Mouse (Mus musculus) midbrain, embryonic 16.5 days (tissue): ENCODE data around the gene Fam71e1. TPM values are rescaled to one million over a fixed set of nuclear protein-coding genes. Genes with fewer than 3 reads are reported as not detected.
A peak's percentile ranks its signal among the peaks of the same experiment; 100 is the strongest.

Experiments used
- ATAC-seq: fragments of 200-750 bp; cut with Nextera tagmentation; 2 replicates; pipeline ENCODE4 v1.8.0; 2017; ENCODE audit warnings: moderate TSS enrichment
- H3K27ac ChIP-seq: fragments of 300-500 bp; sonication (generic); 2 replicates; pipeline ENCODE4 v1.5.1; 2014; ENCODE audit warnings: mild to moderate bottlenecking, low read length, mixed read lengths
- H3K27me3 ChIP-seq: fragments of 300-500 bp; sonication (generic); 2 replicates; pipeline ENCODE4 v1.6.1; 2014; ENCODE audit warnings: low read depth, low read length, mixed read lengths; ENCODE audit not compliant: control insufficient read depth, insufficient read depth
- H3K36me3 ChIP-seq: fragments of 300-500 bp; sonication (generic); 2 replicates; pipeline ENCODE4 v1.6.1; 2014; ENCODE audit warnings: mild to moderate bottlenecking, low read length, moderate library complexity, mixed read lengths; ENCODE audit not compliant: control insufficient read depth, insufficient read depth
- H3K4me1 ChIP-seq: fragments of 300-500 bp; sonication (generic); 2 replicates; pipeline ENCODE4 v1.6.1; 2014; ENCODE audit warnings: mild to moderate bottlenecking, low read length, mixed read lengths; ENCODE audit not compliant: control insufficient read depth, insufficient read depth
- H3K4me2 ChIP-seq: fragments of 300-500 bp; sonication (generic); 2 replicates; pipeline ENCODE4 v1.6.1; 2014; ENCODE audit warnings: mild to moderate bottlenecking, low read length, mixed read lengths
- H3K4me3 ChIP-seq: fragments of 300-500 bp; sonication (generic); 2 replicates; pipeline ENCODE4 v1.5.1; 2014; ENCODE audit warnings: low read depth, mild to moderate bottlenecking, low read length, moderate library complexity, mixed read lengths
- H3K9ac ChIP-seq: fragments of 300-500 bp; sonication (generic); 2 replicates; pipeline ENCODE4 v1.6.1; 2014; ENCODE audit warnings: low read depth, low read length, mixed read lengths
- H3K9me3 ChIP-seq: fragments of 300-500 bp; sonication (generic); replicated peaks from 2 replicates; pipeline ENCODE4 v1.6.1; 2014; ENCODE audit warnings: mild to moderate bottlenecking, low read length, mixed read lengths; ENCODE audit not compliant: control insufficient read depth, poor library complexity, severe bottlenecking
- WGBS: fragments of 180-500 bp; shearing (Covaris S2); extraction: QIAGEN DNeasy Blood & Tissue Kit; methylation state at CpG from one replicate; pipeline ENCODE4 v1.1.7; 2014; 5-methylcytosine and 5-hydroxymethylcytosine counted together
- polyA plus RNA-seq: library from polyadenylated mRNA; unstranded; fragments of >200 nt; fragmentation: Nextera tagmentation; extraction: Ambion mirVana; gene quantifications from 2 replicates; pipeline ENCODE4 v1.2.1, GENCODE M21; 2015

The Fam71e1 gene
- polyA plus RNA-seq, 1 experiment from 2014 or later = 24.2 TPM

GRCm38 (mm10) chr7:44463556-44464225, 32.7 kb upstream of the Fam71e1 start:
- no peak overlapping the region for H3K4me2 ChIP-seq

DNA sequence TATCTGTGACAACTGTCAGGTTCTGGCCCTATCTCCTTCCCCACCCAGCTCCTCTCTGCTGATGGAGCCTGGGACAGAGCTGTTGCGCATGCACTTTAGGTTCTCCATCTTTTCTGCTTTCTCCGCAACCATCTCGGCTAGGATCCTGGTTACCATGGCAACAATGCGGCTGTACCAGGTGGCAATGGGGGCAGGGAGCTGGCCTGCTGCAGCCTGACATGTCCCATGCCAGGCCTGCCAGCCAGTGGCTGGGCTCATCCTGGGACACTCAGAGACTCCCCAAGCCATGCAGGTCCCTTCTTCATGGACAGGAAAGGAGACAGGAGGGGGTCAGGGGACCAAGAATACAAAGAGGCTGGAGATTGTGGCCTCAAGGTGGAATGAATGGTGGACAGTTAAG, 31.9 kb upstream of the Fam71e1 start:
- no peaks in the 10 kb centered on the region for H3K9me3 ChIP-seq
- peak overlapping the region; percentile 19 for H3K4me2 ChIP-seq
- peak overlapping the region; percentile 39; the same call in 1 of the 2 replicates for H3K9ac ChIP-seq
- ATAC-seq = no peak
- H3K36me3 ChIP-seq = peaks cover 30% of the 10 kb centered on the region
- no peaks in the 10 kb centered on the region for H3K27me3 ChIP-seq
- no peak overlapping the region for H3K4me3 ChIP-seq
- WGBS = 7% methylated on average over 4 of the region's 4 CpGs
- H3K27ac ChIP-seq = peak overlapping the region; percentile 88
- peaks cover 43% of the 10 kb centered on the region for H3K4me1 ChIP-seq

More at GRCm38 (mm10) chr7:44463556-44464225, 32.7 kb upstream of the Fam71e1 start:
- peaks cover 34% of the 10 kb centered on the region for H3K4me1 ChIP-seq
- no peak for ATAC-seq
- 84% methylated on average over 10 of the region's 10 CpGs for WGBS
- no peaks in the 10 kb centered on the region for H3K27me3 ChIP-seq
- no peak overlapping the region for H3K4me3 ChIP-seq
- H3K36me3 ChIP-seq = peaks cover 34% of the 10 kb centered on the region
- H3K27ac ChIP-seq = peak overlapping the region; percentile 88
- H3K9ac ChIP-seq = peak overlapping the region; percentile 34
- H3K9me3 ChIP-seq = no peaks in the 10 kb centered on the region

DNA sequence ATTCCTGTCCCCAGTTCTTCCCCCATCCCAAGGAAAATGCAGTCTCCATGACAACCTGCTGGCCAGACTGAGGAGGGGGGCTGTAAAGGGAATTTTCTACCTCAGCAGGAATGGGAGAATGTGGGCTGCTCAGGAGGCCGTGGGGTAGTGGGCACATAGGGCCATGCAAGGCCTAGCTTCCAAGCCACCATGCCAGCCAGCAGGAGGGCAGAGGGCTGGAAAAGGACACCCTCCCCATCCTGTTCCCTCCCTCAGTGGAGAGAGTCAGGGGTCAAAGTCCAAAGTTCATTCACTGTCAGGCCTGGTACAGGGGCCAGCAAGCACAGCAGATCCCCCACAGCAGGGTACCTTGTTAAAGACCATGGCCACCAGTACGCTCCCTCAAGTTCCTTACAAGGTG, 31.3 kb upstream of the Fam71e1 start, which contains the start of gene Aspdh:
TSS of gene Aspdh (plus strand) at position 281 of the 400 bp plus-strand sequence.
- peak within 1 kb of the TSS; percentile 19 for H3K4me2 ChIP-seq
- H3K27ac ChIP-seq = peak within 1 kb of the TSS; percentile 88
- no peak for ATAC-seq
- WGBS = 41% methylated on average over 2 of the region's 2 CpGs
- H3K9ac ChIP-seq = peak within 1 kb of the TSS; percentile 39
- H3K4me3 ChIP-seq = no peak within 1 kb of the TSS
- no peaks in the 10 kb centered on the region for H3K27me3 ChIP-seq
- H3K9me3 ChIP-seq = no peaks in the 10 kb centered on the region
- H3K36me3 ChIP-seq = peaks cover 29% of the 10 kb centered on the region
- H3K4me1 ChIP-seq = peaks cover 46% of the 10 kb centered on the region

DNA sequence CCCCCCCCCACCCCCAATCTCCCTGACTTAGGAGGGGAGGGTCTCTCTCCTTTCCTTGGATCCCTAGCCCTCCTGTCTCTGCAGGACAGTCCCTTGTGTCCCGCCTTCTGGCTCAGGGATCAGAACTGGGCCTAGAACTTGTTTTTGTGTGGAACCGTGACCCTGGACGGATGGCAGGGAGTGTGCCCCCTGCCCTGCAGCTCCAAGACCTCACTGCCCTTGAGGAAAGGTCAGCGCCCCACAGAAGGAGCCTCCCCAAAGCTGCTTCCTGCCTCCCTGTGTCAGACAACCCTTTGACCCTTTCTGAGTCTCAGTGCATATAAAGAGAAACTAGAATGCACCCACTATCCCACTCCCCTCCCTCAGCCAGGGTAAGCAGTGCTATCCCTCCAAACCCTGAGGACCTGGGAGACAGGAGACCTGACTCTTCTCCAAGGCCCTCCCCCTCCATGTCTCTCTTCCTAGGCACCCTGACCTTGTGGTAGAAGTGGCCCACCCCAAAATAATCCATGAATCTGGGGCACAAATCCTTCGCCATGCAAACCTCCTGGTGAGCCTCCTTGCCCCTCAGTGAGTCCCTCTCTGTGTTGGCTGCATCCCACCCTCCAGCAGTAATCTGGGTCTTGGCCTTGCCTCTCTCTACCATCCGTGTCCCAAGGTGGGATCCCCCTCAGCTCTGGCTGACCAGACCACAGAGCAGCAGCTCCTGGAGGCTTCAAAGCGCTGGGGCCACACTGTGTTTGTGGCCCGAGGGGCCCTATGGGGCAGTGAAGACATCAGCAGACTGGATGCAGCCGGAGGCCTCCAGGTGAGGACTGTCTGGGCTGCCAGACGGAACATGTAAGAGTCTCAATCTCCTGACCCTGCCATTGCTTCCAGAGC, 30.1 kb upstream of the Fam71e1 start:
- Histone ChIP-seq H3K4me3 (no peak overlapping the region), H3K27me3 (no peaks in the 10 kb centered on the region), H3K4me1 (peaks cover 46% of the 10 kb centered on the region), H3K27ac (peak overlapping the region; percentile 94), H3K4me2 (no peak overlapping the region), H3K9me3 (no peaks in the 10 kb centered on the region), H3K36me3 (peaks cover 24% of the 10 kb centered on the region), H3K9ac (0 out of 2 replicates have a peak overlapping the region, but pooled peaks have one; percentile 28)
- WGBS = 73% methylated on average over 10 of the region's 10 CpGs
- no peak for ATAC-seq

- H3K36me3 ChIP-seq = peaks cover 18% of the 10 kb centered on the region
- H3K27ac ChIP-seq = peak overlapping the region; percentile 94
- H3K4me2 ChIP-seq = no peak overlapping the region
- no peak overlapping the region for H3K4me3 ChIP-seq
- peaks cover 46% of the 10 kb centered on the region for H3K4me1 ChIP-seq
- H3K9ac ChIP-seq = 0 out of 2 replicates have a peak overlapping the region, but pooled peaks have one; percentile 28
- 73% methylated on average over 16 of the region's 16 CpGs for WGBS
- H3K9me3 ChIP-seq = no peaks in the 10 kb centered on the region
- no peaks in the 10 kb centered on the region for H3K27me3 ChIP-seq
- ATAC-seq = peak; percentile 1; the same call in 1 of the 2 replicates
These were observed 29.5 kb upstream of the Fam71e1 start for GRCm38 (mm10) chr7:44466888-44467311.

DNA sequence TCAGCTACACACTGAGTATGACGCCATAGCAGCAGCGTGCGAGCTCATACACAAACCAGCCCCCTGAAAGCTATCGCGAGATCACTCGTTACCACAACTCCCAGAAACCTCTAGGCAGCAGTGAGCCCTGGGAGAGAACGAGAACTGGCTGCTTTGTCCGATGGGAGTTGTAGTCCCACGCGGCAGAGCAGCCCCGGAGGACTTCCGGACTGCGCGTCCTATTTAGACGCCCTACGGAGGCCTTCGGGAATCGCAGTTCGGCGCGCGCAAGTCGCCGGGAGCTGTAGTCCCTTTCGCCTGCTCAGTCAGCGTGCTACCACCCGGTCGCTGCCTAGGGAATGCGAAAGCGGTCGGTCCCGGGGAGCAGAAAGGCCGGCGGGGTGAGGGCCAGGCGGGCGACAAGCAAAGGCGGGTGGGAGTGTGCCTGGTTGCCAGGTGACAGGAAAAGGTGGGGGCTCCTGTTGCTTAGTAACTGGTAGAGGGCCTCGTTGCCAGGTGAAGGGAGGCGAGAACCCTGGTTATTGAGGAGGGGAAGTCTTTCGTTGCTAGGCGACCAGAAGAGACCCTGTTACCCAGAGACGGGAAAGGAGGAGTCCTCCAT, 28.5 kb upstream of the Fam71e1 start, which contains the start of gene Josd2:
TSS of gene Josd2 (plus strand) at position 170 of the 601 bp plus-strand sequence.
- Histone ChIP-seq H3K4me1 (peaks cover 46% of the 10 kb centered on the region), H3K27me3 (no peaks in the 10 kb centered on the region), H3K9ac (peak within 1 kb of the TSS; percentile 76), H3K9me3 (no peaks in the 10 kb centered on the region), H3K36me3 (peaks cover 7% of the 10 kb centered on the region), H3K4me2 (peak within 1 kb of the TSS; percentile 62), H3K27ac (peak within 1 kb of the TSS; percentile 94), H3K4me3 (peak within 1 kb of the TSS; percentile 56)
- WGBS = under 1% methylated on average over 42 of the region's 42 CpGs
- ATAC-seq = peak; percentile 93

DNA sequence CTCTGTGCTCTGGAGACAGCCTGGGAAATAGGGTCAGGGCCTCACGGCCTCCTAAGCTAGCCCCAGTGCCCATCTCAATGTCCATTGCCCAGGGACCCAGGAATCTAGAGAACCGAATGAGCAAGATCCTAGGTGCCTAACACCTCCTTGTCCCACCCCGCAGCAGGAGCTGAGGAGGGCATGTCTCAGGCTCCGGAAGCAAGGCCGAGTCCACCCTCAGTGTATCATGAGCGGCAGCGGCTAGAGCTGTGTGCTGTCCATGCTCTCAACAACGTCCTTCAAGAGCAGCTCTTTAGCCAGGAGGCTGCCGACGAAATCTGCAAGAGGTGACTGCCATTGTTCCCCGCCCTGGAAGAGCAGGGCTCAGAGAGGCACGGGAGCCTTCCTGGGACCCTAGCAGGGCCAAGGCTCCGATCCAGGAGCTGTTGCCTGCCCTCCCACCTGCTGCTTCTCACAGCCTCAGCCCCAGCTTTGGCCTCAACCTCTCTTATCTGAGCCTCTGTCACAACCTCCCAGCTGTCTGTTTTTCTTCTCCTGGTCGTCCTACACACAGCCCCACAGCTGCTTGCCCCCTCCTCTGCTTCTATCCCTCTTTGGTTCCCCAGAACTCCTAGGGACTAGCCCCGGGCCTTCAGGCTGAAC, 27.6 kb upstream of the Fam71e1 start:
- peak overlapping the region; percentile 94 for H3K27ac ChIP-seq
- 43% methylated on average over 15 of the region's 15 CpGs for WGBS
- no peak for ATAC-seq
- peak overlapping the region; percentile 62 for H3K4me2 ChIP-seq
- H3K4me1 ChIP-seq = peaks cover 43% of the 10 kb centered on the region
- no peaks in the 10 kb centered on the region for H3K9me3 ChIP-seq
- no peaks in the 10 kb centered on the region for H3K27me3 ChIP-seq
- peaks cover 3% of the 10 kb centered on the region for H3K36me3 ChIP-seq
- H3K9ac ChIP-seq = peak overlapping the region; percentile 76
- peak overlapping the region; percentile 56 for H3K4me3 ChIP-seq
